Mouse (Mus musculus) embryonic fibroblast, embryonic 13.5 days (primary cell): Measurements from ENCODE around the gene 9930104L06Rik.

Source experiments
- CTCF ChIP-seq: IDR thresholded peaks from 2 replicates; pipeline ENCODE4 v1.5.1; 2011; ENCODE audit warnings: mild to moderate bottlenecking, control low read depth, low read length, moderate library complexity, borderline replicate concordance; ENCODE audit not compliant: insufficient read depth
- POLR2A ChIP-seq: IDR thresholded peaks from 2 replicates; pipeline ENCODE4 v1.6.1; 2011; ENCODE audit warnings: low read depth, mild to moderate bottlenecking, control low read depth, low read length, moderate library complexity

DNA sequence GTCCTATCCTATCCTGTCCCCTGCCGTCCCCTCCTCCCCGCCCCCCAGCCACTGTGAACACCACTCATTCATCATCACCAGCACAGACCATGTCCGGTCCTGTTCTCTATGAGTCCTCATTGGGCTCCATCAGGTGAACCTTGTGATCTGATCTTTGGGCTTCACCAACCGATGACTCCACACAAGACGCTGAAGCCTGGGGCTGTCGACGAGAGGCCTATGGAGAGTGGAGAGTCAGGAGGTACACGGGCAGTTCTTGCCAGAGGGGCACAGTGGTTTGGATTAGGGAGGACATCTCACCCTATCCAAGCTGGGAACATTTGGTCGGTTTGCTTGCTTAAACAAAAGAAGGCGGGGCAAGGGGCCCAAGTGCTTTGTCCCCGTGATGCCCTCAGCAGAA lies 33.3 kb downstream of the 9930104L06Rik start:
- TF ChIP-seq CTCF: no peak
- TF ChIP-seq POLR2A: no peak
